Mouse (Mus musculus): ENCODE measurements around the gene Dst.

DNA sequence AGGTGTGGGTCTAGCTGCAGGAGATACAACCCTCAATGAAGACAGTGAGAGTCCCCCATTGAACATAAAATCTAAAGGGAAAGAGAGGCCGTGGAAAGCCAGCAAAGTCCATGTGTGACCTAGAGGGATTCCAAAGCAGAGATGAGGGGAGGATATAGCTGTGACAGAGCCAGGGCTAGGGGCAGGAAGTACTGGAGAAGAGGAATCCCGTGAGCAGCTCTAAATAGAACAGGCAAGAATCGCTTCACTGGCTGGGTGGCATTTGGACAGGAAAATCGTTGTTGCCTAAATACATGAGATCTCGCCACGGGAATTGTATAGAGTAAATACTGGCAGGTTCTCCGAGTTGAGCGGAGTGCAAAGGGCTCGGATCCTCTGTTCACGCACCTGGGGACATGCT lies 336.7 kb downstream of the Dst start:
- no peak for TF ChIP-seq CTCF (IDR thresholded peaks at IDR 0.05; ENCODE audit: low read depth, low read length)
- TF ChIP-seq GATA1 (IDR thresholded peaks at IDR 0.05; ENCODE audit: borderline replicate concordance, low read length): no peak
- TF ChIP-seq GATA2 (IDR thresholded peaks at IDR 0.05; ENCODE audit: borderline replicate concordance, low read depth, low read length): no peak
- TF ChIP-seq POLR2AphosphoS5 (IDR thresholded peaks at IDR 0.05; ENCODE audit: insufficient replicate concordance, low read depth, low read length): no peak
- no peak for TF ChIP-seq TAL1 (conservative IDR thresholded peaks at IDR 0.05; ENCODE audit: low read depth, low read length)
